Mouse (Mus musculus): ENCODE results near the gene Car15. TPM values are rescaled to one million over a fixed set of nuclear protein-coding genes. Genes with fewer than 3 reads are reported as not detected.

The Car15 gene
- polyA plus RNA-seq, 1 experiment, result 13.0 TPM

DNA sequence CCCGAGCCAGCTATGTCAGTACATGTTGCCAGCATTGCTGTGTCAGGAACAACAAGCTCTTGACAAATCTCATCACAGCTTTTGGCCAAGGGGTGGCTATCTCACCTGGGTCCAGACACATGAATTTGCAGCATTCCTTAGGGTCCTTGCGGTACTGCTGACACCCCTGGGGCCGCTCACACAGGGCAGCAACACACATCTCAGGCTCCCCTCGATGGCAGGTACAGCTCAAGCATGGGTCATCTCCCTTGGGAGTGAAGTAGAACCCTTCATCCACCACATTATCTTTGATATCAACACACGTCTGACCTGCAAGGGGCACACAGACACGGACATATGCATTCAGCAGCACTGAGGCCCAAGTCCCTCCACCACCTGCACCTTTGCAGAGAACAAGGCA, 11.3 kb upstream of the Car15 start:
- Histone ChIP-seq H3K27me3 (ENCODE audit: control insufficient read depth, insufficient read depth, low read length) (no peaks in the 10 kb centered on the region), H3K36me3 (ENCODE audit: control insufficient read depth, insufficient read depth, low read length) (peaks cover 62% of the 10 kb centered on the region)

DNA sequence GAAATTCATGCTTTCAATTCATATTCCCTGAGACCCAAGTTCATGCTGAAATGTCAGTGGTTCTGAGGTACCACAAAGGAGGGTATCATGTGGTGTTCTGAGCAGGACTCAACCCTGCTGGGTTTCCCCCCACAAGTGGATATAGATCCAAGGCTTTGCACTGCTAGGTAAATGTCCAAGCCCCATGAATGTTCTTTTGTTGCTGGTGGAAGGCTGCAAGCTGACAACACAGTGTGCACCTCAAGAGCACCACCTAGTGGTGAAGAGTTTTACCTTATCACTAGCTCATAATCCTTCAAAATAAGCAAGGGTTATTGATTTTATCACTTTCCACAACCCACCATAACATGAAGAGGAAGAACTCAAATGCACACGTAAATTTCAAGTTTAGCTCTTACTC, 10.8 kb upstream of the Car15 start:
- Histone ChIP-seq H3K27me3 (ENCODE audit: control insufficient read depth, insufficient read depth, low read length) (no peaks in the 10 kb centered on the region), H3K4me3 (ENCODE audit: low read depth, low read length) (no peak overlapping the region), H3K27ac (ENCODE audit: insufficient read depth, low read depth, low read length) (no peak overlapping the region), H3K4me1 (ENCODE audit: control insufficient read depth, insufficient read depth, insufficient read length, low read length) (peaks cover 3% of the 10 kb centered on the region; the same call in 1 of the 2 replicates), H3K36me3 (ENCODE audit: control insufficient read depth, insufficient read depth, low read length) (peaks cover 63% of the 10 kb centered on the region)
- WGBS, result 22% methylated on average over 1 of the region's 1 CpGs
- peak; percentile 51; the same call in 1 of the 2 replicates for TF ChIP-seq CTCF (IDR thresholded peaks at IDR 0.05; ENCODE audit: extremely low read depth, insufficient read length, insufficient replicate concordance, low read depth, low read length)
- TF ChIP-seq POLR2A (IDR thresholded peaks at IDR 0.05; ENCODE audit: low read depth, low read length), result no peak

More for the DNA sequence above, 11.3 kb upstream of the Car15 start:
- peaks cover 3% of the 10 kb centered on the region; the same call in 1 of the 2 replicates for H3K4me1 ChIP-seq (ENCODE audit: control insufficient read depth, insufficient read depth, insufficient read length, low read length)
- no peak overlapping the region for H3K4me3 ChIP-seq (ENCODE audit: low read depth, low read length)
- 85% methylated on average over 6 of the region's 6 CpGs for WGBS
- H3K27ac ChIP-seq (ENCODE audit: insufficient read depth, low read depth, low read length), result no peak overlapping the region
- TF ChIP-seq CTCF (IDR thresholded peaks at IDR 0.05; ENCODE audit: extremely low read depth, insufficient read length, insufficient replicate concordance, low read depth, low read length), result no peak

- peaks cover 66% of the 10 kb centered on the region for H3K36me3 ChIP-seq (ENCODE audit: control insufficient read depth, insufficient read depth, low read length)
- no peaks in the 10 kb centered on the region for H3K27me3 ChIP-seq (ENCODE audit: control insufficient read depth, insufficient read depth, low read length)
- H3K27ac ChIP-seq (ENCODE audit: insufficient read depth, low read depth, low read length), result no peak overlapping the region
- no peak for TF ChIP-seq POLR2A (IDR thresholded peaks at IDR 0.05; ENCODE audit: low read depth, low read length)
- no peak for TF ChIP-seq CTCF (IDR thresholded peaks at IDR 0.05; ENCODE audit: extremely low read depth, insufficient read length, insufficient replicate concordance, low read depth, low read length)
- peaks cover 3% of the 10 kb centered on the region; the same call in 1 of the 2 replicates for H3K4me1 ChIP-seq (ENCODE audit: control insufficient read depth, insufficient read depth, insufficient read length, low read length)
- H3K4me3 ChIP-seq (ENCODE audit: low read depth, low read length), result no peak overlapping the region
- WGBS, result 85% methylated on average over 6 of the region's 6 CpGs
These were observed 10.3 kb upstream of the Car15 start for GRCm38 (mm10) chr16:17848431-17848830.

DNA sequence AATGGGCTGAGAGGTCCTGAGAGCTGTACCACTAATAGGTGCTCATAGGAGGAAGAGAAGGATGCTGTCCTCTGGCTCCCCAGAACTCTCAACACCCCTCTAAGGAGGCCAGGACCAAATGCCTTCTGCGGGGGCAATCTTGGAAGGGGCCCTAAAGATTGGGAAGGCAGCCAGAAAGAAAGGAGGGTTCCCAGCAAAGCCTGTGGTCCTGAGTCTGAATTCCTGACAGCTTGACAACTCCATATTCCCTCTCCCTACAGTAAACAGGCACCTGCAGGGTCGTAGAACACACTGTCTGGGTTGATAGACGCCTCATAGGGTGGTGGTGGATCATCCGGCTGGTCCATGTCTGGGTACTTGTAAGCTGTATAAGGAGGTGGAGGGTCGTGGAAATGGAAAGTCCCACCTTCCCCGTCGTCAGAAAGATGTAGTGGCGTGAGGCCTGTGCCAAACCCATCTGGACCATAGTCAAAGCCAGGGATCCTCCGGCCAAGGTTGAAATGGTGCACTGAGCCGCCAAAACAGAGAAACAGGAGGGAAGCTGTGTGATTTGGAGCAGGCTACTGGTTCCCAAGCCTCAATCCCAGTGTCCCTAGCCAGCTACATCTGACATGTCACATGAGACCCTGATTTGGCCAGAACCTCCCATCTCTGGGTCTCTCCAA, 5.7 kb upstream of the Car15 start:
- WGBS, result 84% methylated on average over 10 of the region's 10 CpGs
- Histone ChIP-seq H3K27ac (ENCODE audit: insufficient read depth, low read depth, low read length) (no peak overlapping the region), H3K36me3 (ENCODE audit: control insufficient read depth, insufficient read depth, low read length) (peaks cover 71% of the 10 kb centered on the region), H3K4me1 (ENCODE audit: control insufficient read depth, insufficient read depth, insufficient read length, low read length) (peaks cover 3% of the 10 kb centered on the region; the same call in 1 of the 2 replicates), H3K4me3 (ENCODE audit: low read depth, low read length) (no peak overlapping the region), H3K27me3 (ENCODE audit: control insufficient read depth, insufficient read depth, low read length) (no peaks in the 10 kb centered on the region)
- no peak for TF ChIP-seq CTCF (IDR thresholded peaks at IDR 0.05; ENCODE audit: extremely low read depth, insufficient read length, insufficient replicate concordance, low read depth, low read length)
- TF ChIP-seq POLR2A (IDR thresholded peaks at IDR 0.05; ENCODE audit: low read depth, low read length), result no peak

- Histone ChIP-seq H3K36me3 (ENCODE audit: control insufficient read depth, insufficient read depth, low read length) (peaks cover 63% of the 10 kb centered on the region), H3K4me3 (ENCODE audit: low read depth, low read length) (no peak overlapping the region), H3K27me3 (ENCODE audit: control insufficient read depth, insufficient read depth, low read length) (no peaks in the 10 kb centered on the region), H3K4me1 (ENCODE audit: control insufficient read depth, insufficient read depth, insufficient read length, low read length) (no peaks in the 10 kb centered on the region), H3K27ac (ENCODE audit: insufficient read depth, low read depth, low read length) (no peak overlapping the region)
- 95% methylated on average over 7 of the region's 7 CpGs for WGBS
- TF ChIP-seq CTCF (IDR thresholded peaks at IDR 0.05; ENCODE audit: extremely low read depth, insufficient read length, insufficient replicate concordance, low read depth, low read length), result no peak
- no peak for TF ChIP-seq POLR2A (IDR thresholded peaks at IDR 0.05; ENCODE audit: low read depth, low read length)
These were observed 4.3 kb upstream of the Car15 start for GRCm38 (mm10) chr16:17842437-17842836.

- 83% methylated on average over 4 of the region's 4 CpGs for WGBS
- no peaks in the 10 kb centered on the region; the same call in 1 of the 2 replicates for H3K4me1 ChIP-seq (ENCODE audit: control insufficient read depth, insufficient read depth, insufficient read length, low read length)
- TF ChIP-seq CTCF (IDR thresholded peaks at IDR 0.05; ENCODE audit: extremely low read depth, insufficient read length, insufficient replicate concordance, low read depth, low read length) (no peak), POLR2A (IDR thresholded peaks at IDR 0.05; ENCODE audit: low read depth, low read length) (no peak)
These were observed 1.8 kb upstream of the Car15 start for GRCm38 (mm10) chr16:17839976-17840375.

GRCm38 (mm10) chr16:17835481-17835880, 2.7 kb downstream of the Car15 start:
- WGBS, result 39% methylated on average over 13 of the region's 13 CpGs
- H3K4me1 ChIP-seq (ENCODE audit: control insufficient read depth, insufficient read depth, insufficient read length, low read length), result peaks cover 2% of the 10 kb centered on the region; the same call in 1 of the 2 replicates
- TF ChIP-seq POLR2A (IDR thresholded peaks at IDR 0.05; ENCODE audit: low read depth, low read length) (no peak), CTCF (IDR thresholded peaks at IDR 0.05; ENCODE audit: extremely low read depth, insufficient read length, insufficient replicate concordance, low read depth, low read length) (no peak)
- peaks cover 36% of the 10 kb centered on the region for H3K27me3 ChIP-seq (ENCODE audit: control insufficient read depth, insufficient read depth, low read length)
- no peaks in the 10 kb centered on the region; the same call in 1 of the 2 replicates for H3K36me3 ChIP-seq (ENCODE audit: control insufficient read depth, insufficient read depth, low read length)
- no peak overlapping the region for H3K27ac ChIP-seq (ENCODE audit: insufficient read depth, low read depth, low read length)
- no peak overlapping the region for H3K4me3 ChIP-seq (ENCODE audit: low read depth, low read length)

More at GRCm38 (mm10) chr16:17839976-17840375, 1.8 kb upstream of the Car15 start:
- Histone ChIP-seq H3K27ac (ENCODE audit: insufficient read depth, low read depth, low read length) (no peak overlapping the region), H3K36me3 (ENCODE audit: control insufficient read depth, insufficient read depth, low read length) (peaks cover 43% of the 10 kb centered on the region), H3K27me3 (ENCODE audit: control insufficient read depth, insufficient read depth, low read length) (0 out of 2 replicates have a peak, but pooled peaks cover 7% of the 10 kb centered on the region), H3K4me3 (ENCODE audit: low read depth, low read length) (no peak overlapping the region)
